Mouse (Mus musculus) CH12.LX (cell line): ENCODE results near the gene Tekt4.

Experiments used
- KAT2A ChIP-seq: IDR thresholded peaks from 2 replicates; pipeline ENCODE4 v1.6.1; 2012; ENCODE audit warnings: low read length, improper control_type of control experiment, inconsistent platforms; ENCODE audit not compliant: insufficient replicate concordance
- POLR2A ChIP-seq: IDR thresholded peaks from 2 replicates; pipeline ENCODE4 v1.6.1; 2011; ENCODE audit warnings: low read depth, mild to moderate bottlenecking, improper control_type of control experiment, low read length

- TF ChIP-seq POLR2A, result no peak
- no peak for TF ChIP-seq KAT2A
These were observed 57.5 kb downstream of the Tekt4 start for GRCm38 (mm10) chr17:25511876-25512275.
